Mouse (Mus musculus) urinary bladder, adult 18-20 months (tissue): ENCODE measurements at regions not wholly inside any gene's neighbourhood (a gene's known extent, or its start where the extent isn't known, plus 50 kb on each side); places are given as distances from the start of the nearest gene placed in this dataset.

Source experiments
- DNase-seq, 2 experiments: peaks; one replicate each; pipeline ENCODE4 v3.0.0; 2022; ENCODE audit warnings: low spot score in 2 of 2, mixed read lengths in 2 of 2

DNA sequence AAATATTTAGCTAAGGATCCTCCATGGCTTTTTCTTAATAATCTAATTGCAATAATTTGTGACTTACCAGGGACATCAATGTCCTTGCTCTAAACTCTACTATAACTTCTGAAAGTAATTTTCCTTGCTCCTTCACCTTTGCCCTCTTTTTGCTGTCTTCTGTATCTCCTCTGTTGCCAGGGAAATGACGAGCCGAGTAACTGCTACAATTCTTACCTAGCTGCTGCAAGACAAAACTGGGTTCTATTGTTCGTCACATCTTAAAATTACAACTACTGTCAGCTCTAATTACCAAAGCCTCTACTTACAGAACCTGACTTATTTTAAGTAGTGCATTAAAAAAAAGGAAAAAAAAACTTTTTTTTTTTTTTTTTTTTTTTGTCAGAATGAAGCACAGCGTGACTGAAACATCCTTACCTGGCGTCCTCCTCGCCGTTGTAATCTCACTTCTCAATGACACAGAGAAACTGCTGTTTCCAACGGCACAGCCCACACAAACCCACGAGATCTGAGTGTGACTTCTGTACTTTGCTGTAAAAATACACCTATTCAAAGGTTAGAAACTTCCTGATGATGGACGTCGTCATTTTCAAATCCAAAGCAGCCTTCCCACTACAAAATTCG lies 389.4 kb downstream of the Plk2 start:
- no peak for DNase-seq

DNA sequence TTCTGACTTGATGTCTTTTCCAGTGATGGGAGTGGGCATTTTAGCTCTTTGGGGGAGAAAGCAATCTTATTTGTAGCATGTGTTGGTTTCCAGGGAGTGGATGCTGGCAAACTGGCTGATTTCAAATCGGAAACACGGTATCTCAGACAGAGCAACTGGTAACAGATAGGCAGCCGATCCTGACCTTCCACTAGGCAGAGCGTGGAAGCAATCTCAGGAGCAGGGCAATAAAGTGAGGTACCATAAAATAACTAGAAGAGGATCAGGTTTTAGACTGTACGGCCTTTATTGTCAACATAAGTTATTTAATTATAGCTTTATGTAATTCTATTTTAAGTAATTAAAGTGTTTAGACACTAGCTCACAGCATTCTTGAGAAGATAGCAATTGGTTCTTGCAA lies 390.0 kb downstream of the Plk2 start:
- DNase-seq: no peak

DNA sequence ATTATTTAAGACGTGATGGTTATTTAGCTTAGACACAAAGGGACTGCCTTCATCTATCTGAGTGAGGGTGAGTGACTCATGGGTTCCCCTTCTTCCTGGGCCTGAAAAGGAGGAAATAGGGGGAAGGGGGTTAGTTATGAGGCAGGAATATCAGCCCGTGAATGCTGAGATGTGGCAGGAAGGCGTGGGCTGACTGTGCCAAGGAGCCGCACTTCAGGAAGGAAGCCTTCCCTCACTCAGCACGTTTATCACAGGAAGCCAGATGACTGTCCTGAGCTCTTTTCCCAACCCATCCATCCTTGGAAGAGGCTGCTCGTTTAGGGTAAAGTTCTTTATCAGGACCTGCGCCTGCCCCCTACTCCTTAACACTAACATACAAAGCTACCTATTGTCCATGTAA lies 403.5 kb downstream of the Plk2 start:
- DNase-seq: no peak

DNA sequence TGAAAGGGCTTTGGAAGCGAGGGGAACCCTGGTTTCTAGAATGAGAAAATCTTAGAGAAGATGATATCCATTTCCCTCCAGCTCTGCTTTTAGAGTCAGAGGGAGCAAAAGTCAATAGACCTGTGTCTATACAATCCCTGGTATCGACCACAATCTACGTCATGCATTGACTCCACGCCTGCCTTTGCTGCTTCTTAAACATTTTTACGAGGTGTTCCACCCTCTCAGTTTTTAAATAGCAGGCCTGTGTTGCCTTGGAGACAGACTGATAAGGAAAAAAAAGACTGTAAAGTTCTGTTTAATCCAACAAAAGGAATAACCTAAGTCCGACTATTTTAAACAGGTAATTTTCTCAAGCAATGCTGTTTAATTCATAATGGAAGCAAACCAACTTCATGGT lies 408.0 kb downstream of the Plk2 start:
- no peak for DNase-seq

DNA sequence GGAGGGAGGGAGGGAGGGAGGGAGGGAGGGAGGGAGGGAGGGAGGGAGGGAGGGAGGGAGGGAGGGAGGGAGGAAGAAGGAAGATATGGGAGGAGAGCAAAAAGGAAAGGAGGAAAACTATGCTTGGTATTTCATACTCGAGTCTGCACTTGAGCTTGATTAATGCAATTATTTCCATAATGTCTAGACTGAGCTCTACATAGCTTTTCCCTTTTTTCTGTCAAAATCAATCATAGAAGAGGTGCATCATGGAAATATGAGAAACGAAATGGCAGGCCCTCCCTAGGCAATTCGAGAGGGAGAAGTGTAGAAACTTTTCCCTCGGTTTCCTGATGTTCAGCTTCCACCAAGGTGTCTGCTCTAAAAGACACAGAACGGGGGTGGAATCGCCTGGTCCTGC lies 417.6 kb downstream of the Plk2 start:
- no peak for DNase-seq

DNA sequence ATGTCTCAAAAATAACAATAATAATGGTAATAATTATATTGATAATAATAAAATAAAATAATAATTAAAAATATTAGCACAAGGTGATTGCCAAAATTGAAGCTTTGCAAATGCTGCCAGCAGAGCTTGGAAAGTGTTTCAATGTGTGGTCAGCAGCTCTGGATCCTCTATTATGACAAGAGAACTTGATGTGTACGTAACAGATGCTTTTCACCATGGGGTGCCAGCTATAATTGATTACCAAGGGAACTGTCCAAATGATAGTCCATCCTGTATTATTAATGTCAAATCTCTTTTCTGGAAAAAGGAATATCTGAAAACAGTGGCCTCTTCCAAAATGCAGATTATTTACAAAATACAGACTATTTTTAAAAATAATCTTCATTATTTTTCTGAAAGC lies 419.2 kb downstream of the Plk2 start:
- DNase-seq: no peak

DNA sequence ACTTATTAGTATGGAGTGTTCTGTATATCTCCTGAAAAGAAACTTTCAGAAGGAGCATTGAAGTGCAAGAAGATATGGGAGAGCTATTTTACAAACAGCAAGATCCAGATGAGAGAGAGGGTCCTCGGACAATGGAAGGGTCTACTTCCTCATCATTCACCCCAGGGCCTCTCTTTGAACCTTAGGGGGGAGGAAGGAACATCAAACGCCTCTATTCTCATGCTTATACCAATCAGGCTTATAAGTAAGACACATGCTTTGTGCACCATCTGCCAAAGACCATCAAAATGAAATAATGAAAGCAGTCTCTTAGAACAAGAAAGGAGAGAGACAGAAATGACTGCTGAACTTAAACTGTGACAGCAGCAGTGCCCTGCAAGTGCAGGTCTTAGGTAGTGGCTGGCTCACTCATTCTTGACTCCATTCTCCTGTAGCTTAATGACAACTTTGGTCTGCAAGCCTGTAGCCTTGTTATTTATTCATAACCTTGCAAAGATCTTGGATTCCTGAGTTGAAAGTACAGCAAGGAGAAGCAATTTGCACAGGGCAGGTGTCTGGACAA lies 424.5 kb downstream of the Plk2 start:
- no peak for DNase-seq

DNA sequence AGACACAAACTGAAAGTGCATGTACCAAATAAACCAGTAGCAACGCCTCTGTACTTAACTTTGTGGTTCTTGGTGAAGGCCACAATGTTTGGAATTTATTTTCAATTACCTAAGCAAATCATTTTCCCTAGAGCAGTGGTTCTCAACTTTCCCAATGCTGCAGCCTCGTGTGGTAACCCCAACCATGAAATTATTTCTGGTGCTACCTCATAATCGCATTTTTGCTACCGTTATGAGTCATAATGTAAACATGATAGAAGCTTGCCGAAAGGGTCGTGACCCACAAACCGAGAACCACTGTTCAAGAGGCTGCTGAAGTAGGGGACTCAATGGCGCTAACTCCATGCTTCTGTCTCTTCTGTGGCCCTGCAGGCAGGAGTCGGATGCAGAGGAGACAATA lies 429.9 kb upstream of the Actbl2 start:
- no peak for DNase-seq

DNA sequence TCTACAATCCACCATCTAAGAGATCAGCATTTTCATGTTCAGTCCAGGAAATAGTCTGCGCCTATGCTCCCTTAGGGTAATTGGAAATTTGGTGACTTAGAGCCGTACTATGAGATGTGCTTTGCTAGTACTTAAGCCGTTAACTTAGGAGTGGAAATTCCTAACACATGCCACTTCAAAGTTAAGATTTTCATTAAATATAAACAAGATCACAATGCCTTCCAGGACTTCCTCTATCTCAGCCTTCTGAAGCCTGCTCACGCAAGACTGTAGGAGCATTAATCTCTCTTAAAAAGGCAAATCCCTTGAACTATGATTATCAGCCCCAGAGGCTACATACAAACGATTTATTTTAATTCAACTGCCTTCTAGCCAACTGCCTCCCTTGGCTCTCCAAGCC lies 422.4 kb upstream of the Actbl2 start:
- DNase-seq: no peak

DNA sequence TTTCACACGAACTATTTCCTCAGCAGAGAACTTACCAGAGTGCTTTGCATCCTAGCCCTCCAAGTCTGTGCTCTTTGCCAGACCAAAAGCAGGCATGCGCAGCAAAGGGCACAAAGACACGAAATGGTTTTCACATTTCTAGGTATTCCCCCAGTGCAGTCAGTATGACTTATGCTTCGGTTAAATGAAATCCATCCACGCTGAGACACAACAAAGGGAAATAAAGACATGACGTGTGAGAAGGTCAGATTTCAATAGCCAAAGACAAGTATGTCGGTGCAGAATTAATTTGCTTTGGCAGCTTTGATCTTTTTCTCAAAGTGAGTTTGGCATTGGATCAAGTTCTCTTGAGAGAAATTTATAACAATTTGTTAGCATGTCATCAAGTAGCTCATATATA lies 417.9 kb upstream of the Actbl2 start:
- no peak for DNase-seq

DNA sequence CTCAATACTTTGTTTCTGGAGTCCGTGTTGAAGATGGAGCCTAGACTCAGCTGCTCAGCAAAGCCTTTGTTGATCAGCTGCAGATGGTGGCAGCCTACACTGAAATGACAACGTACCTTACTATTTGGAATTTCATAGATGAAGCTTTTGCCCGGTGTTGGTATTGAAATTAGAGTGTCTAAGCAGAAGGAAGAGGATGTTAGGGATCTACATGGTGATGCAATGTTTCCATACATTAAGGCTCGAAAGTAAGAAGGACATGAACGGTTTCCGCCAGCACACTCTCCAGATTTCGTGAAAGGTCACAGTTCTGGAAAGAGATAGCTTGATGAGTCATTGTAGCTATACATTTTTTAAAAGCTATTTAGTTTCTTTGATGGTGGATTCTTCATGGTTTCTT lies 412.9 kb upstream of the Actbl2 start:
- no peak for DNase-seq

DNA sequence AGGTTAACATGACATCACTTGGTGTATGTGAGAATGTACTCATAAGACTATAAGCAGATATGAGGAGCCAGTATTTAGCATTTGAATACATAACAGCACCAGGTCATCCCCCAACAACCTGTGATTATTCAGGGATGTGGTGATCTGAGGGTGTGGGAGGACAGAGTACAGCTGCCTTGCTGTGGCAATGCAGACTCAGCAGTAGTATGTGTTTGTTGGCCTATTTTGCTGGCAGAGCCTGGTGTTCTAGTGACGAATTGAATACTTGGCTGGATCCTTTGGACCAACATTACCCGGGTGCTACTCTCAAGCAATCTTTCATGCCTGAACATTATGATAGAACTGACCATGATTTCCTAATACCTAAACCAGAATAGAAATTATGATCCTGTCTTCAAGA lies 409.1 kb upstream of the Actbl2 start:
- no peak for DNase-seq

DNA sequence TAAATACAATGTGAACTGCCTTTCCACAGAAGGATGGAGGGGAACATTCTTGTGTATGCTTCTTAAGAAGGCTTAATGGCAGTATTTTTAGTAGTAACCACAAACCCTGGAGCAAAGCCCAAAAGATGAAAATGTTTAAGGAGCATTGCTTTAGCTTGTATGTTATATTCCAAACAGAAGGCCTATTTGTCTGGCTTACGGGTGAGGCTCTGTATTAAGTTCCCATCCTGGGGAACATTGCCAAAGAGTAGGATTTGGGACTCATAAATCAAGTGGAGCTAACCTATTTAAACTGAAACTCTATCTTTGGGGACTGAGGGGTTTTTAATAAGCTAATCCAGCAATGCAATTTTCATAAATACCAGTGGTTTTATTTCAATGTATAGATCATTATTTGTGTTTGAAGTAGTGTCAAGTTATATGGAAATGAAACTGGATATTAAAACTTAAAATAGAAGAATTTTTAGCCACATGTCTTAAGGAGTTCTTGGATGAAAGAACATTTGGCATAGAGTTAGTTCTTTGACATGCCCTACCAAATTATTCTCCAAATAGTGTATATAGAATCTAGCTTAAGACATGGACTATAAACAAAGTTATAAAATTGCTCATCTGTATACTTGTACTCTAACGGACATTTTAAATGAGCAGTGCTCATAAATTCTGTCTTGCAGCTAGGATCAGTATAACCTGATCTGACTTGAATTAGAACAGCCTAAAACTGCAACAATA lies 401.7 kb upstream of the Actbl2 start:
- no peak for DNase-seq

DNA sequence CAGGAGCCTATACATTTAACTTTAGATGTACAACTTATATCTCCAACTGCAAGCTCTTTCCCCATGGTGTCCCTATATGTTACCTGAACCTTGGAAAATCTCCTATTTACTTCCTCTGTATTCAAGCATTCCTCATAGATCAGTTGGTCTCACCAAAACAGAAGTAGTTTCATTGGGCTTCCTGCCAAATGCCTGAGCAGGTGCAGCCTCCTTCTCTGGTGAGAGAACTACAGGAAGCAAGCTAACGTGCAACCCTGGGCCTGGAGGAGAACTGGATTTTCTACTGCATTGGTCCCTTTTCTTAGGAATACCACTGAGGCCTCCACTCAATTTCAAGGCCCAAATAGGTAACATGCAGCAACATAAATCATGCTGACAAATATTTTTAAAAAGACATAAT lies 400.6 kb upstream of the Actbl2 start:
- no peak for DNase-seq

DNA sequence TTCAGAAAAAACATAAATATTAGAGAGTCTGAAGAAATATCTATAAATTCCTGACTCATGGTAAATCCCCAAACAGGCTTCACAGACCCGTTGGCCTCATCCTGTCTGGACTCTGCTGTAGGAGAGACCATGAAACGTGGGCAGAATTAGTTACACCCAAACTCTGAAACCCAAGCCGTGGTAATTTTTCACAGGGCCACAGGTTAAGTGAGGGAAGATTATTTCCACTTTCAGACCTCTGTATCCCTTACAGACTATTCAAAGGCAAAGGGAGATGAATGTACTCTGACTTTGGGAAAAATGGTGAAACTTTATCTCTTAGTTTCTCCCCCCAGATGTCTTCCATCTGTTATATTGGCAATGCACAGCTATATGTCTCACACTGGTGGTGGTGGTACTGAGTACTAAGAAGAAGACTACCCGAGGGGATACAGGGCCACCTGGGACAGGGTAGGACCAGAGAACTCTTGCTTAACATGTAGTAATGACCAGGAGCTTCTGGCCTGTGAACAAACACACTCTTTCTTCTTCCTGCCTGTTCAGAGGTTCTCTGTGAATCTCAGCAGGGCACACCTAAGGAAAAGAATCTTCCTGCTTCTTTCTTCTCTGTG lies 388.8 kb upstream of the Actbl2 start:
- no peak for DNase-seq

DNA sequence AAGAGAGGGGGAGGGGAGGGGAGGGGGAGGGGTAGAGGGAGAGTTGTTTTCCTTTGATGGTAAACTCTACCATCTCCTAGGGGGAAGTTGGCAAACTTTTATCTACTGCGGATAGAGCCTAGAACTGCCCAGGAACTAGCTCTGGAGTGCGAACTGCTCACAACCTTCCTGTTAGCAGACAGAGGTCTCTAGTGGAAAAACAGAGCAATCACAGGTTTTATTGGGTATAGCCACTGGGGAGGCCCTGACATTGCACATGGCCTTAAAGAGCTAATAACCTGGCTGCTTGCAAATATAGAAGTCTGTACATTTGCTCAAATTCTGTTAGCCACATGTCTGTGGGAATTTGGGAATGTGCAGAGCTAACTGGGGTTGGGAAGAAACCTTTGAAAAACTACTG lies 388.1 kb upstream of the Actbl2 start:
- DNase-seq: no peak

DNA sequence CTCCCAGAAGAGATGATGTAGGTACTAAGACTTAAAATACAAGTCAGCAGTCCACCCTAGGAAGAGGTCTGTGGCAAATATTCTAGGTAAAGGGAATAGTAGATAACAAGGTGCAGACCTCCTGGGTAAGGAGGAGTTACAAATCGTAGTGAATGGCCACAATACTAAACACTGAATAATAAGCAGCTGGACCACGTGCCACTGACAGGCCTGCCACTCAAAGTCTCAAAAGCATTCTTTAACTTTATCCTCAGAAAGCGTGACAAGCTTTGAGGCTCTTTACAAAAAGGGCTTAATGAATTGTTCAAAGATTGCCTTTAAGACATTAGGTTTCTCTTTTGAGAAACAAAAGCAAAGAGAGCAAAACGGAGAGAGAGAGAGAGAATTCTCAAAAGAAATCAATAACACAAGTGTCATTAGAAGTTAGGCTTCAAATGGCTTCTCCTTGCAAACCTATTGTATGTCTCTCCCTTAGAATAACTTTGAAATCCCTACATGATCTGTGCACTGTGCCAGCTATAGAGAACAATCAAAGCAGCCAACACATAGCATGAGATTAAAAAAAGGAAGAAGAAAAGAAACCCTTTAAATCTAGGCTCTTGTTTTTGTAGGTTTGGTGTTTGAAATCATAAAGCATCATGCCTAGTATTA lies 383.6 kb upstream of the Actbl2 start:
- DNase-seq: no peak

DNA sequence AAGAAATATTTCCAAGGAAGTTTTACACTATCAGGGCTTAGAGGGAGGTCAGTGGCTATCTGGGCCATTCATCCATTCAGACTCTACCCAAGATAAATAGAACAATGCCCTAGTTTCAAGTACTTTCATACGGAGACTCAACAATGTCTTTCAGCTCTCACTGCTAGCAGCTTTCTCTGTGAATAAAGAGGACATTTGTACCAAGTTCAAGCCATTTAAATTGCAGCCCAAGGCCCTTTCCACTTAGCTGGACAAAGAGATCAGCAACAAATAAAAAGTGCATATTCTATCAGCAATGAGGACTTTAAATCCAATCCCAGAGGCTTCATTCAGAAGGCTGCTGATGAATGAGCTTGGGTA lies 383.1 kb upstream of the Actbl2 start:
- DNase-seq: no peak

DNA sequence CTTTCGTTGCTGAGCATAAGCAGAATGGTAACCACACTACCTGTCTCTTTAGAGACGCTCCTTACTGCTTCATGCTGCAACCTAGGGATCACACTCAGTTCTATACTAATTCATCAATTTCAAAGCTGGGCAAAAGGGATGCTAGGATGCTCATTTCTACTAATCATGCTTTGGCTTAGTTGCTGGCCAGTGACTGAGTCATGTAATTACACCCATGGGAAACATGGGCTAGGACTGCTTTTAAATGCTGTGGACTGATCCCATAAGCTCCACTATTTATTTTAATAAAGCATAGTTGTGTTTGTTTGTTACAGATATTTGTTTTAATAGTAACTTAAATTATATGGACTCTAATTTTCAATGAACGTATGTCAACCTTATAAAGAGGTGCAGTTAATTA lies 373.2 kb upstream of the Actbl2 start:
- DNase-seq: no peak

DNA sequence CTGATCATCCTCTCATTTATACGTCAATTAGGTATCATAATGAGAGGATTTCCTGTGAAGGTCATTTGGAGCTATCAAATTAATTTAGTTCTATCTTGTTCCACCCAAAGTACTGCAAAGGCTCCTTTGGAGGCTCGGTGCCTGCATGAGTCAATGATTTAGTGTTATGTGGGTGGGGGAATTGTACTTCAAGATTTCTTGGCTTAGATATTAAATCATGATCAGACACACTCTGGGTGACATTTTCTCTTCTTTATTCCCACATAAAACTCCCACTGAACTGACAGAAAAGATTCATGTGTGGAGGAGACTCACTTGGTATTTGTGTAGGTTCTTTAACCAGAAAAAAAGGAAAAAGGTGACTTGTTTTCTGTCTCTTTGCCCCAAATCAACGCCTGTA lies 372.6 kb upstream of the Actbl2 start:
- no peak for DNase-seq

DNA sequence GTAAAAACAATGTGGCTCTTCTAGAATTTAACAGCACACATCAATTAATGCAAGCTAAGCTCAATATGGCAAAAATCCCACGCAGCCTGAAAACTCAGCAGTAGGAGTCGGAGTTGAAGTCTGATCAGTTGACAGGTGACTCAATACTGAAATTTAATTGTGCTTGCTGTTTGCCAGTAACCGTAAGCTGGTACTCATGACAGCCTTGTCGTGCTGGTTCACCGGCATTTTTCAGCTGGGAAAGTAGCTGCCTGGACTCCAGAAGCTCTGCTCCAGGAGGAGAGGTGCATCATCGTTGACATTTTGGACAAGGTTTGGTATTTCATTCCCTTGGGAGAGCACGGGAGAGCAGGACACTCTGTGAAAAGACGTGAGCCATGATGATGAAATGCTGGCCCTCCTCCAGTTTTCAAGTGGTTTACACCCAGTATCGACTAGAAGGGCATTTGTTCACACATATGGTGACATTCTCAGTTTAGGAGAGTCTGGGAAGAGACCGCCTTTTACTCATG lies 372.1 kb upstream of the Actbl2 start:
- no peak for DNase-seq

DNA sequence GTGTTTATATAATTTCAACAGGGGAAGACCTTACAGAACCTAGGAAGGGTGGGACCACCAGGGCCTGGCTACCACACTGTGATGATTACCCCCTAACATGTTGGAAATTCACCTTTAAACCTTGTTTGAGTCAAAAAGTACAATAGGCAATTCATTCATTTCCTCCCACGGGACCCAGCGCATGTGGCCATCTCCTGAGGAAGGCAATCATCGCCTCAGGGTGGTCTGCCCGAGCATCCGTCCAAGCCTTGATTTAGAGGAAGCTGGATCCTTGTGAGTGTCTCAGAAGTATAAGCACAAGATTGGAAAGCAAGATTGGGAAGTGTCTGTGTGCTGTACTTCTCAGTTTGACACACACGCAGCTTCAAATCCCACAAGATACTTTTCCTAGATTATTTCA lies 360.9 kb upstream of the Actbl2 start:
- no peak for DNase-seq

DNA sequence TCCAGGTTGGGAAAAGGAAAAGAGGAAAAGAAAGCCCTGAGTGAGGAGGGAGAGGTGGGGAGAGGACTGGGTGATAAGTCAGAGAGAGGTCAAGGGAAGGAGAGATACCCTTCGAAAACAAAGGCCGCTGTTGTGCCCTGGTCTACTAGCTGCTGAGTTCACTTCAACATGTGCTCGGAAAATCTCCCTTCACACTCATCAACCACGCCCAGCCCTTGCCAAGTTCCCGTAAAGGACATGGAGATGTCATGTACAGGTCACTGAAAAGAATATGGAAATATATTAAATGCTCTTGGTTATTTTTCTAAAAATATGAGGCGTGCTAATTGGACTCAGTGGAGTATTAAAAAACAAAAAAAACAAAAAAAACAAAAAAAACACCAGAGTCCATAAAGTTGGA lies 359.5 kb upstream of the Actbl2 start:
- DNase-seq: no peak
